Mouse (Mus musculus) stomach, embryonic 16.5 days (tissue): ENCODE results near the gene Gnb1l. TPM values are rescaled to one million over a fixed set of nuclear protein-coding genes. Genes with fewer than 3 reads are reported as not detected.
"Not testable (repeated sequence)": the region's sequence is repeated elsewhere in the genome, so short reads cannot be mapped to it uniquely, and the experiment has no call there.

Experiments used
- ATAC-seq: fragments of 200-750 bp; cut with Nextera tagmentation; 2 replicates; pipeline ENCODE4 v1.8.0; 2017; ENCODE audit warnings: moderate number of reproducible peaks, moderate TSS enrichment; ENCODE audit not compliant: insufficient read depth, low FRiP score
- H3K27ac ChIP-seq: fragments of 300-500 bp; sonication (generic); 2 replicates; pipeline ENCODE4 v1.5.1; 2014; ENCODE audit warnings: low read length
- H3K27me3 ChIP-seq: fragments of 300-500 bp; sonication (generic); 2 replicates; pipeline ENCODE4 v1.6.1; 2014; ENCODE audit warnings: low read length, control low read depth, mixed read lengths; ENCODE audit not compliant: control insufficient read depth, insufficient read depth
- H3K36me3 ChIP-seq: fragments of 300-500 bp; sonication (generic); 2 replicates; pipeline ENCODE4 v1.6.1; 2014; ENCODE audit warnings: low read length; ENCODE audit not compliant: control insufficient read depth, insufficient read depth
- H3K4me1 ChIP-seq: fragments of 300-500 bp; sonication (generic); 2 replicates; pipeline ENCODE4 v1.6.1; 2014; ENCODE audit warnings: low read length, control low read depth, mixed read lengths; ENCODE audit not compliant: control insufficient read depth, insufficient read depth
- H3K4me2 ChIP-seq: fragments of 300-500 bp; sonication (generic); 2 replicates; pipeline ENCODE4 v1.6.1; 2014; ENCODE audit warnings: low read depth, low read length, mixed read lengths
- H3K4me3 ChIP-seq: fragments of 300-500 bp; sonication (generic); replicated peaks from 2 replicates; pipeline ENCODE4 v1.5.1; 2014; ENCODE audit warnings: mild to moderate bottlenecking, low read length
- H3K9ac ChIP-seq: fragments of 300-500 bp; sonication (generic); 2 replicates; pipeline ENCODE4 v1.6.1; 2014; ENCODE audit warnings: low read length
- H3K9me3 ChIP-seq: fragments of 300-500 bp; sonication (generic); replicated peaks from 2 replicates; pipeline ENCODE4 v1.6.1; 2016; ENCODE audit warnings: low read length, control low read depth; ENCODE audit not compliant: control insufficient read depth
- WGBS: fragments of 180-500 bp; shearing (Covaris S2); extraction: QIAGEN DNeasy Blood & Tissue Kit; methylation state at CpG from one replicate; pipeline ENCODE4 v1.1.7; 2014; 5-methylcytosine and 5-hydroxymethylcytosine counted together
- polyA plus RNA-seq: library from polyadenylated mRNA; unstranded; fragments of >200 nt; fragmentation: Nextera tagmentation; extraction: Ambion mirVana; gene quantifications from 2 replicates; pipeline ENCODE4 v1.2.1, GENCODE M21; 2015

Gene Gnb1l
- polyA plus RNA-seq, 1 experiment from 2014 or later, result 11.9 TPM

GRCm38 (mm10) chr16:18513508-18513907 is 15.0 kb downstream of the Gnb1l start:
- no peak; the same call in 1 of the 2 replicates for ATAC-seq
- H3K27ac ChIP-seq, result no peak overlapping the region
- H3K4me2 ChIP-seq, result no peak overlapping the region
- H3K36me3 ChIP-seq, result no peaks in the 10 kb centered on the region
- H3K27me3 ChIP-seq, result no peaks in the 10 kb centered on the region
- H3K9me3 ChIP-seq, result no peaks in the 10 kb centered on the region
- no peak overlapping the region for H3K4me3 ChIP-seq
- no peak overlapping the region for H3K9ac ChIP-seq
- WGBS, result 22% methylated on average over 6 of the region's 6 CpGs
- peaks cover 3% of the 10 kb centered on the region; the same call in 1 of the 2 replicates for H3K4me1 ChIP-seq

GRCm38 (mm10) chr16:18518091-18518490 is 19.6 kb downstream of the Gnb1l start:
- no peaks in the 10 kb centered on the region for H3K9me3 ChIP-seq
- H3K36me3 ChIP-seq, result no peaks in the 10 kb centered on the region
- no peaks in the 10 kb centered on the region for H3K27me3 ChIP-seq
- H3K27ac ChIP-seq, result no peak overlapping the region
- H3K4me3 ChIP-seq, result no peak overlapping the region
- no peak overlapping the region for H3K9ac ChIP-seq
- peaks cover 3% of the 10 kb centered on the region; the same call in 1 of the 2 replicates for H3K4me1 ChIP-seq
- no peak for ATAC-seq
- no peak overlapping the region for H3K4me2 ChIP-seq

GRCm38 (mm10) chr16:18523563-18524245 is 25.2 kb downstream of the Gnb1l start:
- ATAC-seq, result no peak
- Histone ChIP-seq H3K9ac (no peak overlapping the region), H3K36me3 (no peaks in the 10 kb centered on the region), H3K4me3 (no peak overlapping the region), H3K27me3 (no peaks in the 10 kb centered on the region), H3K27ac (no peak overlapping the region), H3K4me2 (no peak overlapping the region), H3K9me3 (no peaks in the 10 kb centered on the region), H3K4me1 (no peaks in the 10 kb centered on the region)
- WGBS, result 86% methylated on average over 8 of the region's 8 CpGs

GRCm38 (mm10) chr16:18528656-18529055 is 30.1 kb downstream of the Gnb1l start:
- H3K4me2 ChIP-seq, result no peak overlapping the region
- WGBS, result 82% methylated on average over 5 of the region's 5 CpGs
- H3K4me3 ChIP-seq, result no peak overlapping the region
- no peaks in the 10 kb centered on the region for H3K4me1 ChIP-seq
- H3K36me3 ChIP-seq, result no peaks in the 10 kb centered on the region
- ATAC-seq, result no peak
- no peak overlapping the region for H3K27ac ChIP-seq
- no peaks in the 10 kb centered on the region for H3K27me3 ChIP-seq
- peaks cover 3% of the 10 kb centered on the region; the same call in 1 of the 2 replicates for H3K9me3 ChIP-seq
- H3K9ac ChIP-seq, result no peak overlapping the region

GRCm38 (mm10) chr16:18533061-18533460 is 34.5 kb downstream of the Gnb1l start:
- WGBS, result 98% methylated on average over 7 of the region's 7 CpGs

GRCm38 (mm10) chr16:18537407-18537990 is 39.0 kb downstream of the Gnb1l start:
- H3K36me3 ChIP-seq, result no peaks in the 10 kb centered on the region
- WGBS, result 90% methylated on average over 3 of the region's 3 CpGs
- no peak overlapping the region for H3K27ac ChIP-seq
- H3K9ac ChIP-seq, result no peak overlapping the region
- H3K27me3 ChIP-seq, result no peaks in the 10 kb centered on the region
- H3K9me3 ChIP-seq, result no peaks in the 10 kb centered on the region
- H3K4me3 ChIP-seq, result no peak overlapping the region
- H3K4me2 ChIP-seq, result no peak overlapping the region
- H3K4me1 ChIP-seq, result no peaks in the 10 kb centered on the region
- no peak for ATAC-seq

More at GRCm38 (mm10) chr16:18533061-18533460, 34.5 kb downstream of the Gnb1l start:
- H3K9me3 ChIP-seq, H3K4me3 ChIP-seq, H3K27ac ChIP-seq, H3K9ac ChIP-seq, H3K27me3 ChIP-seq, H3K36me3 ChIP-seq, H3K4me1 ChIP-seq, H3K4me2 ChIP-seq: not testable (repeated sequence)
- peak; percentile 100 for ATAC-seq

- no peak overlapping the region for H3K9ac ChIP-seq
- WGBS, result 57% methylated on average over 6 of the region's 6 CpGs
- no peak for ATAC-seq
- no peak overlapping the region for H3K4me3 ChIP-seq
- no peaks in the 10 kb centered on the region for H3K27me3 ChIP-seq
- H3K36me3 ChIP-seq, result no peaks in the 10 kb centered on the region
- H3K4me1 ChIP-seq, result no peaks in the 10 kb centered on the region
- H3K27ac ChIP-seq, result no peak overlapping the region
- H3K4me2 ChIP-seq, result no peak overlapping the region
- H3K9me3 ChIP-seq, result no peaks in the 10 kb centered on the region
Measured at GRCm38 (mm10) chr16:18539281-18539680, 40.8 kb downstream of the Gnb1l start.

- H3K4me3 ChIP-seq, result no peak overlapping the region
- H3K9ac ChIP-seq, result no peak overlapping the region
- ATAC-seq, result no peak
Measured at GRCm38 (mm10) chr16:18543151-18543829, 44.8 kb downstream of the Gnb1l start.

GRCm38 (mm10) chr16:18547891-18548290 is 49.4 kb downstream of the Gnb1l start:
- WGBS, result 65% methylated on average over 5 of the region's 5 CpGs

More at GRCm38 (mm10) chr16:18543151-18543829, 44.8 kb downstream of the Gnb1l start:
- H3K36me3 ChIP-seq, result no peaks in the 10 kb centered on the region
- H3K27ac ChIP-seq, result no peak overlapping the region
- no peaks in the 10 kb centered on the region for H3K4me1 ChIP-seq
- WGBS, result 56% methylated on average over 8 of the region's 8 CpGs
- no peaks in the 10 kb centered on the region for H3K27me3 ChIP-seq
- H3K9me3 ChIP-seq, result no peaks in the 10 kb centered on the region
- no peak overlapping the region for H3K4me2 ChIP-seq

More at GRCm38 (mm10) chr16:18547891-18548290, 49.4 kb downstream of the Gnb1l start:
- H3K27me3 ChIP-seq, result no peaks in the 10 kb centered on the region
- H3K9ac ChIP-seq, result no peak overlapping the region
- no peak overlapping the region for H3K27ac ChIP-seq
- no peak overlapping the region for H3K4me3 ChIP-seq
- no peak overlapping the region for H3K4me2 ChIP-seq
- ATAC-seq, result no peak
- H3K4me1 ChIP-seq, result peaks cover 2% of the 10 kb centered on the region; the same call in 1 of the 2 replicates
- H3K9me3 ChIP-seq, result no peaks in the 10 kb centered on the region
- H3K36me3 ChIP-seq, result no peaks in the 10 kb centered on the region
